Mouse (Mus musculus): Measurements from ENCODE around the gene Gsk3a. TPM values are rescaled to one million over a fixed set of nuclear protein-coding genes. Genes with fewer than 3 reads are reported as not detected.

Gene Gsk3a
- 204 TPM for polyA plus RNA-seq (2015; fragmentation: Illumina TruSeq; extraction: RNeasy Lipid Tissue Mini Kit (QIAGEN cat#74804); ENCODE audit: low read depth, low replicate concordance)

GRCm38 (mm10) chr7:25237249-25238014 lies at the start of gene Gsk3a:
Gsk3a (minus strand) TSS chr7:25237851.

GRCm38 (mm10) chr7:25267301-25267750 lies 29.7 kb upstream of the Gsk3a start, which contains the start of gene Cic:
Cic (plus strand) TSS chr7:25267704.

GRCm38 (mm10) chr7:25250141-25250972 lies 12.7 kb upstream of the Gsk3a start, which contains the start of gene Erf:
Erf (minus strand) TSS chr7:25250761.

GRCm38 (mm10) chr7:25221102-25221883 lies 16.4 kb downstream of the Gsk3a start, which contains the start of gene Zfp526:
Zfp526 (plus strand) TSS chr7:25221425.

GRCm38 (mm10) chr7:25220457-25221101 lies 17.1 kb downstream of the Gsk3a start, which contains the start of gene Dedd2:
Dedd2 (minus strand) TSS chr7:25220615.

GRCm38 (mm10) chr7:25179606-25180161 lies 58.0 kb downstream of the Gsk3a start, which contains the start of gene Pou2f2:
Pou2f2 (minus strand) TSS chr7:25179726.

Other genes starting within 250 kb of the Gsk3a start
- gene Atp1a3, start 231.9 kb downstream of the Gsk3a start, polyA plus RNA-seq (2015; fragmentation: Illumina TruSeq; extraction: RNeasy Lipid Tissue Mini Kit (QIAGEN cat#74804); ENCODE audit: low read depth, low replicate concordance), result 1,176 TPM
- 104 TPM for gene Grik5, start 165.5 kb downstream of the Gsk3a start, polyA plus RNA-seq (2015; fragmentation: Illumina TruSeq; extraction: RNeasy Lipid Tissue Mini Kit (QIAGEN cat#74804); ENCODE audit: low read depth, low replicate concordance)
- 16.5 TPM for gene Zfp574, start 165.3 kb downstream of the Gsk3a start, polyA plus RNA-seq (2015; fragmentation: Illumina TruSeq; extraction: RNeasy Lipid Tissue Mini Kit (QIAGEN cat#74804); ENCODE audit: low read depth, low replicate concordance)
- 4.0 TPM for gene Pou2f2, start 58.1 kb downstream of the Gsk3a start, polyA plus RNA-seq (2015; fragmentation: Illumina TruSeq; extraction: RNeasy Lipid Tissue Mini Kit (QIAGEN cat#74804); ENCODE audit: low read depth, low replicate concordance)
- gene Dedd2, start 17.2 kb downstream of the Gsk3a start, polyA plus RNA-seq (2015; fragmentation: Illumina TruSeq; extraction: RNeasy Lipid Tissue Mini Kit (QIAGEN cat#74804); ENCODE audit: low read depth, low replicate concordance), result 15.9 TPM
- 6.3 TPM for gene Zfp526, start 16.4 kb downstream of the Gsk3a start, polyA plus RNA-seq (2015; fragmentation: Illumina TruSeq; extraction: RNeasy Lipid Tissue Mini Kit (QIAGEN cat#74804); ENCODE audit: low read depth, low replicate concordance)
- gene Erf, start 12.9 kb upstream of the Gsk3a start, polyA plus RNA-seq (2015; fragmentation: Illumina TruSeq; extraction: RNeasy Lipid Tissue Mini Kit (QIAGEN cat#74804); ENCODE audit: low read depth, low replicate concordance), result 29.1 TPM
- gene Cic, start 29.9 kb upstream of the Gsk3a start, polyA plus RNA-seq (2015; fragmentation: Illumina TruSeq; extraction: RNeasy Lipid Tissue Mini Kit (QIAGEN cat#74804); ENCODE audit: low read depth, low replicate concordance), result 104 TPM
- gene Pafah1b3, start 60.1 kb upstream of the Gsk3a start, polyA plus RNA-seq (2015; fragmentation: Illumina TruSeq; extraction: RNeasy Lipid Tissue Mini Kit (QIAGEN cat#74804); ENCODE audit: low read depth, low replicate concordance), result 39.5 TPM
- 0.51 TPM for gene Prr19, start 63.6 kb upstream of the Gsk3a start, polyA plus RNA-seq (2015; fragmentation: Illumina TruSeq; extraction: RNeasy Lipid Tissue Mini Kit (QIAGEN cat#74804); ENCODE audit: low read depth, low replicate concordance)
- 38.8 TPM for gene Tmem145, start 68.3 kb upstream of the Gsk3a start, polyA plus RNA-seq (2015; fragmentation: Illumina TruSeq; extraction: RNeasy Lipid Tissue Mini Kit (QIAGEN cat#74804); ENCODE audit: low read depth, low replicate concordance)
- gene Megf8, start 79.3 kb upstream of the Gsk3a start, polyA plus RNA-seq (2015; fragmentation: Illumina TruSeq; extraction: RNeasy Lipid Tissue Mini Kit (QIAGEN cat#74804); ENCODE audit: low read depth, low replicate concordance), result 50.0 TPM
- not detected for gene Cnfn, start 131.9 kb upstream of the Gsk3a start, polyA plus RNA-seq (2015; fragmentation: Illumina TruSeq; extraction: RNeasy Lipid Tissue Mini Kit (QIAGEN cat#74804); ENCODE audit: low read depth, low replicate concordance)
- gene Lipe, start 160.9 kb upstream of the Gsk3a start, polyA plus RNA-seq (2015; fragmentation: Illumina TruSeq; extraction: RNeasy Lipid Tissue Mini Kit (QIAGEN cat#74804); ENCODE audit: low read depth, low replicate concordance), result 6.3 TPM
- not detected for gene Cxcl17, start 175.0 kb upstream of the Gsk3a start, polyA plus RNA-seq (2015; fragmentation: Illumina TruSeq; extraction: RNeasy Lipid Tissue Mini Kit (QIAGEN cat#74804); ENCODE audit: low read depth, low replicate concordance)
- gene Ceacam1, start 239.8 kb upstream of the Gsk3a start, polyA plus RNA-seq (2015; fragmentation: Illumina TruSeq; extraction: RNeasy Lipid Tissue Mini Kit (QIAGEN cat#74804); ENCODE audit: low read depth, low replicate concordance), result 3.0 TPM

Measured in brain, adult 10 weeks (tissue).